Mouse (Mus musculus): ENCODE results near the gene Zg16.

Gene Zg16

DNA sequence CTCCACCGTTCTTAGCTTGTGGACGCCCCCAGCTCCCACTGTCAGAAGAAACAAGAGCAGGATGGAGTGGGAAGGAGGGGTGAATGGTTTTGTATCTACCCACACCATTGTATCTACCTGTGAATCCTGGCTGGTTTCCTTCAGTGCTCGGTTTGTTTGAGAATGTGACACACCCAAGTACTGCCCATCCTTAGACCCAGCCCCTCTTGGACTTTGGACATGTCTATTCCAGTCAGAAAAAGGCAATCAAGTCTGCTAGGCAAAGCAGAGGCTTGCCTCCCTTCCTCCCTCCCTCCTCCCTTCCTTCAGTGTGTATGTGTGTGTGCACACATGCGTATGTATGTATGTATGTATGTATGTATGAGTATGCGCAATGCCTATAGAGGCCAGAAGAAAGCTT is 83.5 kb downstream of the Zg16 start:
- DNase-seq (ENCODE audit: low read depth) = no peak

Measured in fibroblast of lung, adult 2 months (primary cell).